Mouse (Mus musculus) embryonic facial prominence, embryonic 15.5 days (tissue): ENCODE data around the gene Aldh1b1. TPM values are rescaled to one million over a fixed set of nuclear protein-coding genes. Genes with fewer than 3 reads are reported as not detected.

Source experiments
- ATAC-seq: fragments of 200-750 bp; cut with Nextera tagmentation; 2 replicates; pipeline ENCODE4 v1.8.0; 2017; ENCODE audit warnings: low read depth, moderate TSS enrichment; ENCODE audit not compliant: insufficient number of reproducible peaks, low FRiP score, low TSS enrichment
- H3K27ac ChIP-seq: fragments of 300-500 bp; sonication (generic); replicated peaks from 2 replicates; pipeline ENCODE4 v1.5.1; 2015; ENCODE audit warnings: mild to moderate bottlenecking, inconsistent platforms
- H3K27me3 ChIP-seq: fragments of 300-500 bp; sonication (generic); 2 replicates; pipeline ENCODE4 v1.6.1; 2015; ENCODE audit warnings: inconsistent platforms
- H3K36me3 ChIP-seq: fragments of 300-500 bp; sonication (generic); 2 replicates; pipeline ENCODE4 v1.6.1; 2015; ENCODE audit warnings: mild to moderate bottlenecking, inconsistent platforms
- H3K4me1 ChIP-seq: fragments of 300-500 bp; sonication (generic); 2 replicates; pipeline ENCODE4 v1.6.1; 2015; ENCODE audit warnings: inconsistent platforms
- H3K4me2 ChIP-seq: fragments of 300-500 bp; sonication (generic); replicated peaks from 2 replicates; pipeline ENCODE4 v1.6.1; 2015; ENCODE audit warnings: mild to moderate bottlenecking, inconsistent platforms
- H3K4me3 ChIP-seq: fragments of 300-500 bp; sonication (generic); replicated peaks from 2 replicates; pipeline ENCODE4 v1.5.1; 2015; ENCODE audit warnings: mild to moderate bottlenecking, inconsistent platforms
- H3K9ac ChIP-seq: fragments of 300-500 bp; sonication (generic); 2 replicates; pipeline ENCODE4 v1.6.1; 2015; ENCODE audit warnings: inconsistent platforms
- H3K9me3 ChIP-seq: fragments of 300-500 bp; sonication (generic); replicated peaks from 2 replicates; pipeline ENCODE4 v1.6.1; 2016; ENCODE audit warnings: inconsistent platforms
- WGBS: fragments of 180-500 bp; shearing (Covaris S2); methylation state at CpG from one replicate; pipeline ENCODE4 v1.1.7; 2015; 5-methylcytosine and 5-hydroxymethylcytosine counted together
- polyA plus RNA-seq: library from polyadenylated mRNA; unstranded; fragments of >200 nt; fragmentation: Nextera tagmentation; extraction: Ambion mirVana; gene quantifications from 2 replicates; pipeline ENCODE4 v1.2.1, GENCODE M21; 2015

The Aldh1b1 gene
- polyA plus RNA-seq, result 4.0 and 4.1 TPM in 2 replicates

DNA sequence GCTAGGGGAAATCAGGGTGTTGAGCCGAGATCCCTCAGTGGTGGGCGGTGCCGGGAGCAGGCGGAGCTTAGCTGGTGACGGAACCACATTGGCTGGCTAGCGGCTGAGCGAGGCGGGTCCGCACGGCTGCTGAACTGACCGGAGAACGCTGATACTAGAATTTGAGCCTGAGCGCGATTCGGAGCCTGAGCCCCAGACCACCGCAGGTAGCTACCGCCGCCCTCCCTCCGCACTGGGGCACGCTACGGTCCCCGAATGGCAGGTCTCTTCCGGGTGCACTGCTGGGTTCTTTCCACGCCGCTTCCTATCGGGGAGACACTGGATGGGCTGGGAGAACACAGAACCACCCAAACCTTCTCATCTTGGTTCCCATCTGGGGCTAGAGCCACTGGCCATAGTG, at the start of gene Aldh1b1:
Aldh1b1 (plus strand) TSS at position 59 of the 400 bp plus-strand sequence.
- H3K27ac ChIP-seq, result no peak within 1 kb of the TSS
- H3K27me3 ChIP-seq, result peaks cover 6% of the 10 kb centered on the region; the same call in 1 of the 2 replicates
- H3K4me3 ChIP-seq, result peak within 1 kb of the TSS; percentile 53
- H3K4me2 ChIP-seq, result peak within 1 kb of the TSS; percentile 89
- H3K4me1 ChIP-seq, result peaks cover 8% of the 10 kb centered on the region; the same call in 1 of the 2 replicates
- peak; percentile 64; the same call in 1 of the 2 replicates for ATAC-seq
- H3K36me3 ChIP-seq, result no peaks in the 10 kb centered on the region
- WGBS, result 1% methylated on average over 26 of the region's 26 CpGs
- H3K9me3 ChIP-seq, result no peaks in the 10 kb centered on the region
- no peak within 1 kb of the TSS for H3K9ac ChIP-seq

DNA sequence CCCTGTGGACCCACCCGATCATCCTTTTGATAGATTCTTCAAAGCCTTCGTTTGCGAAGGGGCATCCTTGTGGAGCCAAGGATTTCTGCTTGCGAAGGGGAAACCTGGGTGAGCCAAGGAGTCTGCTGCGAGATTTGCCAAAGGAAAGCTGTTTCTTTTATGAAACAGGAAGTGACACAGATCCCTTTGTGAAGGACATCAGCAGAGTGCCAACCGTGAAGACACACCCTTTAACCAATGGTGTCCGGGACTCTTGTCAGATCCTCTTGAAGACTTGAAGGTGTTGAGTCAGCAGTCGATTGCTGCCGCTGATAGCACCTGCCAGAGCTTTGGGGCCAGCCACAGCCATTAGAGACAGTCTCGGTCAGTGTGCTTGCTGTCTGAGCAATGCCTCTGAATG, 49.4 kb upstream of the Aldh1b1 start:
- Histone ChIP-seq H3K36me3 (no peaks in the 10 kb centered on the region), H3K4me3 (no peak overlapping the region), H3K9ac (no peak overlapping the region), H3K4me2 (no peak overlapping the region), H3K27me3 (no peaks in the 10 kb centered on the region), H3K9me3 (no peaks in the 10 kb centered on the region), H3K4me1 (peaks cover 18% of the 10 kb centered on the region), H3K27ac (no peak overlapping the region)
- no peak for ATAC-seq
- 79% methylated on average over 10 of the region's 10 CpGs for WGBS

- Histone ChIP-seq H3K9ac (no peak overlapping the region), H3K27ac (no peak overlapping the region), H3K9me3 (no peaks in the 10 kb centered on the region), H3K4me3 (no peak overlapping the region), H3K36me3 (no peaks in the 10 kb centered on the region), H3K4me1 (peaks cover 23% of the 10 kb centered on the region), H3K4me2 (no peak overlapping the region), H3K27me3 (no peaks in the 10 kb centered on the region)
- WGBS, result 82% methylated on average over 6 of the region's 6 CpGs
- ATAC-seq, result no peak
Observed at GRCm38 (mm10) chr4:45750477-45750876, 48.3 kb upstream of the Aldh1b1 start.

DNA sequence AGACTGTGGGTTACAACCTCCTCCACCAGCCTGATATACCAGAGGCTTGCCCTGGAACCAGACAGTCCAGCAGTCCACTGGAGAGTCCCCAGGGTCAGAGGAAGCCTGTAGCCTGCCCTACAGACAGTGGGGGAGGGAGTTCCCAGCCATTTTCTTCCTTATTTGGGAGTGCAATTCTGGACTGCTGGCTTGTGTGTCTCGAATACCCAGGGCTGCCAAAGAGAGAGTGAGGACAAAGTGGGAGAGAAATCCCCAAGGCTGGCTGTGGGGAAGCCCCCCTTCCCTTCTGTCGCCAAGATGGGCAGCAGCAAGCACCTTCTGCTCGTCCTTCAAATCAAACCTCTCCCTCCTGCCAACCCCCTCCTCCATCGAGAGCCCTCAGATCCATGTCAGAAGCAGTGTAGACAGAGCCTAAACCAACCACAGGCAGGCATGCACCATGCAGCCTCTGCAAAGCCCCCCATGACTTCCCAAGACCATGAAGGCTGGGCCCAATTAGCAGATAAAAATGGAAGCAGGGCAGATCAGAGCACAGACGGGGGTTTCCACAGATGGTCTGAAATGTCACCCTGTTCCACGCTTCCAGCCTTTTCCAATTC, 45.5 kb upstream of the Aldh1b1 start:
- H3K27ac ChIP-seq, result 0 out of 2 replicates have a peak overlapping the region, but pooled peaks have one; percentile 24
- H3K9ac ChIP-seq, result no peak overlapping the region
- no peaks in the 10 kb centered on the region for H3K36me3 ChIP-seq
- no peak overlapping the region for H3K4me2 ChIP-seq
- peaks cover 4% of the 10 kb centered on the region; the same call in 1 of the 2 replicates for H3K27me3 ChIP-seq
- H3K4me3 ChIP-seq, result no peak overlapping the region
- peaks cover 38% of the 10 kb centered on the region for H3K4me1 ChIP-seq
- 30% methylated on average over 6 of the region's 6 CpGs for WGBS
- no peak for ATAC-seq
- no peaks in the 10 kb centered on the region for H3K9me3 ChIP-seq

DNA sequence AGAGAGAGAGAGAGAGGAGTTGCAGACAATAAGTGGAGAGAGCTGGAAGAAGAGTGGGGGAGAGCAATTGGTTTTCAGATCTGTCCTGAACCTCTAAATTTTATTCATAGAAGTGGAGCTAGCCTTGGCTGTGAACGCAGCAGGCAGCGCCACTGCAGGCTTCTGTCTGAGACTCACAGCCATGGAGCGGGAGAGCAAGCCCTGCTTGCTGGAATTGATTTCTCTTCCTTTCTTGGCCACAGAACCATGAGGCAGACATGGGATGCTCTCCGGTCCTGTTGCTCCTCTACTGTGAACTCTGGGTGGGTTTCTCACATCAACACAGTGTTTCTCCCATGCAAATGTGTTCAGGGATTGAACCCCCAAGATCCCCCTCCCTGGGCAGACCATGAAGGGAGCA, 44.7 kb upstream of the Aldh1b1 start:
- H3K9ac ChIP-seq, result no peak overlapping the region
- H3K27me3 ChIP-seq, result peaks cover 4% of the 10 kb centered on the region; the same call in 1 of the 2 replicates
- no peaks in the 10 kb centered on the region for H3K9me3 ChIP-seq
- H3K27ac ChIP-seq, result peak overlapping the region; percentile 51; the same call in 1 of the 2 replicates
- no peak overlapping the region for H3K4me2 ChIP-seq
- no peak for ATAC-seq
- H3K36me3 ChIP-seq, result no peaks in the 10 kb centered on the region
- H3K4me1 ChIP-seq, result peaks cover 38% of the 10 kb centered on the region
- WGBS, result 54% methylated on average over 4 of the region's 4 CpGs
- no peak overlapping the region for H3K4me3 ChIP-seq

GRCm38 (mm10) chr4:45755097-45755496, 43.7 kb upstream of the Aldh1b1 start:
- no peak overlapping the region for H3K4me3 ChIP-seq
- no peaks in the 10 kb centered on the region for H3K36me3 ChIP-seq
- H3K4me1 ChIP-seq, result peaks cover 38% of the 10 kb centered on the region
- H3K27ac ChIP-seq, result no peak overlapping the region; the same call in 1 of the 2 replicates
- H3K27me3 ChIP-seq, result peaks cover 4% of the 10 kb centered on the region; the same call in 1 of the 2 replicates
- no peaks in the 10 kb centered on the region for H3K9me3 ChIP-seq
- ATAC-seq, result no peak
- H3K9ac ChIP-seq, result no peak overlapping the region
- H3K4me2 ChIP-seq, result no peak overlapping the region
- WGBS, result 49% methylated on average over 9 of the region's 9 CpGs

DNA sequence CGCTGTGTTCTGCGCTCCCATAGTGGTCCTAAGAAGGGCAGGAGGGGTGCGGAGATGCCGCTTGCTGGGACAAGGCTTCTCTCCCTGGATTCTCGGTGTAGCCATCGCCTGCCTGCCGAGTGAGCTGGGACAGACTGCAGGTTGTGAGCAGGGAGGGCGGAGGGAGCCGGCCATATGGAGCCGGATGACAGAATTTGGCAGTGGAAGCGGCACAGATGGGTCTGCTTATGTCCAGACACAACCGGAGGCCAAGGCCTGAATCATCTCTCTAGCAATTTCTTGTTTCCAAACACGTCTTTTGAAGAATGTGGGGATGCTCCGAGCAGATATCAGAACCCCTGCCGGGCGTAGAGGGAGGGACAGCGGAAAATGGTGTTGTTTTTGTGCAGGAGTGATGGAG, 42.9 kb upstream of the Aldh1b1 start:
- Histone ChIP-seq H3K4me2 (peak overlapping the region; percentile 17; the same call in 1 of the 2 replicates), H3K4me3 (no peak overlapping the region), H3K27ac (peak overlapping the region; percentile 72), H3K36me3 (no peaks in the 10 kb centered on the region), H3K9ac (no peak overlapping the region), H3K27me3 (peaks cover 4% of the 10 kb centered on the region; the same call in 1 of the 2 replicates), H3K9me3 (no peaks in the 10 kb centered on the region), H3K4me1 (peaks cover 38% of the 10 kb centered on the region)
- 48% methylated on average over 17 of the region's 17 CpGs for WGBS
- ATAC-seq, result peak; percentile 66

DNA sequence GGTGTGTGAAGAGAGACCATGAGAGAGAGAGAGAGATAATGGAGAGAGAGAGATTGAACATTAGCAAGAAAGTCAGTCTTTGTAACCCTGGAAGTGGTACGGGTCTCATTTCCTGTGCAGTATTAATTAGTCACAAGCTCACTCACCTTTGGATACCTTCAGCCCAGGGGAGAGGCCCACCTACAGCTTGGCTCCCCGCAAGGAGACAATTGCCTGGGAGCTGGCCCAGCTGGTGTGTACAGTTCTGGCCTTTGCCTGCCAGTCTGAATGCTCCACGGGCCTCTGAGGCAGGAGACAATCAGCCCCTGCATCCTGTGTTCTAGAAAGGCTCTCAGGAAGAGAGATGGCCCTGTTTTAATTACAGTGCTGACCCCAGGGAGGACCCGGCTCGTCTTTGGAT, 40.9 kb upstream of the Aldh1b1 start:
- H3K27me3 ChIP-seq, result peaks cover 4% of the 10 kb centered on the region; the same call in 1 of the 2 replicates
- H3K27ac ChIP-seq, result no peak overlapping the region
- no peak overlapping the region for H3K9ac ChIP-seq
- no peaks in the 10 kb centered on the region for H3K9me3 ChIP-seq
- H3K4me2 ChIP-seq, result no peak overlapping the region
- no peak overlapping the region for H3K4me3 ChIP-seq
- peaks cover 37% of the 10 kb centered on the region for H3K4me1 ChIP-seq
- no peak for ATAC-seq
- WGBS, result 35% methylated on average over 5 of the region's 5 CpGs
- no peaks in the 10 kb centered on the region for H3K36me3 ChIP-seq

DNA sequence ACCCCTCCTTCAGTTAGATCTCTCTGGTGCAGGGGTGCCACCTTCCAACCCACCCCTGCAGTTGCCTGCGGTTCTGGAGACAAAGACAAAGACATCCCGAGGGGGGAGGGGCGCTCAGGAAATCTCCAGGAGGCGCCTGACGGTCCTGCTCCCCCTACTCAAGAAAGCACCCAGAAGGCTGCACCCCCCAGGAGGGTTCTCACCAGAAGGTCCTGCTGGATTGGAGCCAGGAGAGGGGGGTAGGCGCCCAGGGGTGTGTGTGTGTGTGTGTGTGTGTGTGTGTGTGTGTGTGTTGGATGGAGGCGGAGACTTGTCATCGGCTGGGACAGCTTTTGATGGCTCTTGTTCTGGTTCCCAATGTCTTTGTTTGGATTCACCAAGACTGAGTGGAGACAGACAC, 39.4 kb upstream of the Aldh1b1 start:
- WGBS, result 70% methylated on average over 7 of the region's 8 CpGs
- no peak for ATAC-seq
- Histone ChIP-seq H3K9ac (no peak overlapping the region), H3K27me3 (peaks cover 9% of the 10 kb centered on the region; the same call in 1 of the 2 replicates), H3K4me3 (no peak overlapping the region), H3K9me3 (no peaks in the 10 kb centered on the region), H3K27ac (no peak overlapping the region), H3K4me1 (peaks cover 38% of the 10 kb centered on the region), H3K4me2 (no peak overlapping the region), H3K36me3 (no peaks in the 10 kb centered on the region)

DNA sequence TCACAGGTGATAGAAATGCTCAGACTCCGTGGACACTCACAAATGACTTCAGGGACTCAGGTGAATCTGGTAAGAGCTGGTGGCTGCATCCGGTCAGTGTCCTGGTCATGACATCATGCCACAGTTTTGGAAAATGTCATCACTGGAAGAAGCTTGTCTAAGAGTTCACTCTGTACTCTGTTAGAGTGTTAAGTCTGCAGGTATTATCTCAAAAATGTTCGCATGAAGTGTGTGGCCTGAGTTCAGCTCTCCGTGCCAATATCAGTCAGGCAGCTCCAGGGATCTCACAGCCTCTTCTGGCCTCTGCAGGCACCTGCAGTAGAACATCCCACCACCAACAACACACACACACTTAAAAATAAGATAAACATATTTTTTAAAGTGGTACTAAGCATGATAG, 36.2 kb upstream of the Aldh1b1 start:
- Histone ChIP-seq H3K36me3 (no peaks in the 10 kb centered on the region), H3K9ac (no peak overlapping the region), H3K27me3 (peaks cover 27% of the 10 kb centered on the region), H3K4me3 (no peak overlapping the region), H3K27ac (peak overlapping the region; percentile 87), H3K4me2 (no peak overlapping the region), H3K4me1 (peaks cover 43% of the 10 kb centered on the region), H3K9me3 (no peaks in the 10 kb centered on the region)
- 83% methylated on average over 4 of the region's 4 CpGs for WGBS
- no peak for ATAC-seq

GRCm38 (mm10) chr4:45763288-45764140, 35.3 kb upstream of the Aldh1b1 start:
- no peaks in the 10 kb centered on the region for H3K9me3 ChIP-seq
- no peaks in the 10 kb centered on the region for H3K36me3 ChIP-seq
- no peak overlapping the region for H3K9ac ChIP-seq
- H3K4me2 ChIP-seq, result peak overlapping the region; percentile 39
- peak overlapping the region; percentile 12 for H3K4me3 ChIP-seq
- H3K4me1 ChIP-seq, result peaks cover 52% of the 10 kb centered on the region
- H3K27me3 ChIP-seq, result peaks cover 33% of the 10 kb centered on the region
- 6% methylated on average over 18 of the region's 18 CpGs for WGBS
- H3K27ac ChIP-seq, result peak overlapping the region; percentile 87
- 0 out of 2 replicates have a peak, but pooled peaks have one; percentile 36 for ATAC-seq
